Mouse (Mus musculus) thymus, postnatal 25 days (tissue): ENCODE data around the gene Psmd13.
"Not testable (repeated sequence)": the region's sequence is repeated elsewhere in the genome, so short reads cannot be mapped to it uniquely, and the experiment has no call there.

Experiments
- DNase-seq: peaks from one replicate; pipeline ENCODE4 v3.0.0; 2022

The Psmd13 gene

GRCm38 (mm10) chr7:140856785-140857549 lies 24.8 kb upstream of the Psmd13 start, which contains the start of gene Ric8a:
TSS of gene Ric8a (plus strand) at chr7:140856957.
- DNase-seq: peak; percentile 87

- no peak for DNase-seq
Measured at GRCm38 (mm10) chr7:140857550-140858505, 23.9 kb upstream of the Psmd13 start, which contains the start of gene Bet1l. TSS of gene Bet1l (minus strand) at chr7:140857577.

GRCm38 (mm10) chr7:140858746-140859145 lies 23.0 kb upstream of the Psmd13 start:
- no peak for DNase-seq

- no peak for DNase-seq
Measured at GRCm38 (mm10) chr7:140859997-140860396, 21.8 kb upstream of the Psmd13 start.

- no peak for DNase-seq
Measured at GRCm38 (mm10) chr7:140860728-140861127, 21.0 kb upstream of the Psmd13 start.

- DNase-seq: no peak
Measured at GRCm38 (mm10) chr7:140864761-140865160, 17.0 kb upstream of the Psmd13 start.

GRCm38 (mm10) chr7:140874224-140874623 lies 7.5 kb upstream of the Psmd13 start:
- DNase-seq: no peak

GRCm38 (mm10) chr7:140877364-140877763 lies 4.4 kb upstream of the Psmd13 start:
- no peak for DNase-seq

GRCm38 (mm10) chr7:140879355-140879754 lies 2.4 kb upstream of the Psmd13 start:
- DNase-seq: peak; percentile 16

- no peak for DNase-seq
Measured at GRCm38 (mm10) chr7:140880419-140880818, 1.3 kb upstream of the Psmd13 start.

- DNase-seq: no peak
Measured at GRCm38 (mm10) chr7:140880865-140881515, 778 bp upstream of the Psmd13 start.

GRCm38 (mm10) chr7:140882469-140882803 lies 668 bp downstream of the Psmd13 start:
- no peak for DNase-seq

GRCm38 (mm10) chr7:140890636-140891035 lies 8.9 kb downstream of the Psmd13 start:
- not testable (repeated sequence) for DNase-seq

GRCm38 (mm10) chr7:140894031-140894430 lies 12.3 kb downstream of the Psmd13 start:
- no peak for DNase-seq

- no peak for DNase-seq
Measured at GRCm38 (mm10) chr7:140894611-140895010, 12.8 kb downstream of the Psmd13 start.

GRCm38 (mm10) chr7:140897863-140898262 lies 16.1 kb downstream of the Psmd13 start:
- no peak for DNase-seq

GRCm38 (mm10) chr7:140899121-140899520 lies 17.4 kb downstream of the Psmd13 start:
- no peak for DNase-seq

GRCm38 (mm10) chr7:140900220-140900619 lies 18.5 kb downstream of the Psmd13 start, which contains the start of gene Cox8b:
TSS of gene Cox8b (minus strand) at chr7:140900446.
- no peak for DNase-seq

- DNase-seq: no peak
Measured at GRCm38 (mm10) chr7:140902036-140902875, 20.5 kb downstream of the Psmd13 start.

- DNase-seq: peak; percentile 81
Measured at GRCm38 (mm10) chr7:140903212-140903611, 21.4 kb downstream of the Psmd13 start.

GRCm38 (mm10) chr7:140905642-140906081 lies 23.9 kb downstream of the Psmd13 start:
- no peak for DNase-seq

GRCm38 (mm10) chr7:140907131-140907530 lies 25.4 kb downstream of the Psmd13 start:
- DNase-seq: no peak
